Mouse (Mus musculus) G1E (cell line): ENCODE measurements at regions not wholly inside any gene's neighbourhood (a gene's known extent, or its start where the extent isn't known, plus 50 kb on each side); places are given as distances from the start of the nearest gene placed in this dataset.

ENCODE experiments used
- CTCF ChIP-seq: IDR thresholded peaks from 2 replicates; pipeline ENCODE4 v1.5.1; 2012; ENCODE audit warnings: low read depth, low read length, inconsistent platforms, mixed read lengths
- GATA1 ChIP-seq: IDR thresholded peaks from 2 replicates; pipeline ENCODE4 v1.6.1; 2012; ENCODE audit warnings: borderline replicate concordance, low read length, inconsistent platforms, mixed read lengths
- GATA2 ChIP-seq: IDR thresholded peaks from 2 replicates; pipeline ENCODE4 v1.6.1; 2012; ENCODE audit warnings: low read depth, low read length, inconsistent platforms, borderline replicate concordance
- POLR2AphosphoS5 ChIP-seq: IDR thresholded peaks from 2 replicates; pipeline ENCODE4 v1.6.1; 2012; ENCODE audit warnings: low read depth, low read length, inconsistent platforms; ENCODE audit not compliant: insufficient replicate concordance
- TAL1 ChIP-seq: conservative IDR thresholded peaks from 2 replicates; pipeline ENCODE4 v1.6.1; 2012; ENCODE audit warnings: low read depth, low read length, inconsistent platforms, mixed read lengths

DNA sequence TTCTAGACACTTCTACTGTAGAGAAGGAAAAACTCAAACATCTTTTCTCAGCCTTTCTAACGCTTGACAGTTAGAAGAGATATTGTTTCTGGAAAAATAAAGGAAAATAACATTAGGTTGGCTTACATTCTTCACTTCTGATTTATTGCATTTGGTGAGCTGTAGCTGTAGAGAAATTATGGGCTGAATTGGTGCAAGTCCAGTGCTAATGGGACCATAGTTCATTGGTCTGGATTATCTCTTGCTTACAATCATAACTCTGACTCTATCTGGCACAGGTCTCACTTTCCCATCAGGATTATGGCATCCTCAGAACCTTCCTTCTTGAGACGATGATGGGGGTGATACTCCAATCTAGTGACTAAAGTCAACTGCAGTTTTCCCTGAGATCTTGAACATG is 937.7 kb upstream of the Lcorl start:
- TF ChIP-seq CTCF (no peak), POLR2AphosphoS5 (no peak), TAL1 (no peak), GATA1 (no peak), GATA2 (no peak)
